Mouse (Mus musculus) heart, adult 9 months (tissue): ENCODE data around the gene Gm21987.
A peak's percentile ranks its signal among the peaks of the same experiment; 100 is the strongest.

Experiments used
- DNase-seq, 2 experiments: peaks; one replicate each; pipeline ENCODE4 v3.0.0; 2022; ENCODE audit warnings: low spot score in 2 of 2

Gm21987 gene

DNA sequence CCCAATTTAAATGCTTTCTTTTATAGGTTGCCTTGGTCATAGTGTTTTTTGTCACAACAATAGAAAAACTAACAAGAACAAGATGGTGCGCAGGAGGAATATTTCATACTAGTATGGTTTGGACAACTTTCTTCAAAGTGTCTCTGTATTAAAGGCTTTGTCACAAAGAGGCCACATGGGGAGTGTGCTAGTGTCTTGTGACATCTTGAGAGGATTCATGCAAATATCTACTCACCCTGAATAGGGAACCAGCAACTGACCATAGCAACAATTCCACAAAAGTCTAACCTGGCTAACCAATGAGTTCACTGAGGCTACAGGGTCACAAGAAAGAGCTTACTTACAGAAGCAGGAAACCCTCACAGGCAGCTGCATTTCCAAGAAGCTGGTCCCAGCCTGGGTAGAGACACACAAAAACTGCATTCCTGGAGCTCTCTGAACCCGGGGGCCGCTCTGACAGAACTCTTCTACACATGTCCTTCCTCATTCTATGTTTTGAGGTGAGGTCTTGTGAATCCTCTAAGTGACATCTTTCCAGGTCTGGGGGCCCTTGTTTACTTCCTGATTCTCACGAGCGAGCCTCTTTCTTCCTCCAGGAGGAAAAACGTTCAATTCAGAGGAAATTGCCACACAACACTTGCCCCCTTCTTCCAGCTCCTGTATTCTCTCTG lies 48.4 kb downstream of the Gm21987 start:
- DNase-seq = no peak

DNA sequence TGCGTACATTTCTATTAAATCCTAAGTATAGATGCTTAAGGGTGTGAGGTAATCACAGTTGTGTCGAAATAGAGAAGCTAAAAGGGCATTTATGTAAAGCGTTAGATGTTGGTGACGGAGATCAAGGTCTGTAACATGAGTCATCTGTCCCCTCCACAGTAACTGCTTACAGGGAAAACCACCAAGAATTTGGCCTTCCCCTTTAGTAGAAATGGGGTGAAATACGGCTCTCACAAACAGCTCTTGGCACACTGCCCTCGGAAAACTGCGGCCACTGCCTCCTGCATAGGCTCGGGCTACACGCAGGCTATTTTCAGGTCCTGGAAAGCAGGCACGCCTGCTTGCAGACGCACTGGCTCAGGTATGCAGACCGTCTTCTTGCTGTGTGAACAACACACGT lies 49.3 kb downstream of the Gm21987 start:
- DNase-seq = peak; percentile 47 to 74

GRCm38 (mm10) chr16:38398266-38398665 lies 51.4 kb downstream of the Gm21987 start:
- DNase-seq = no peak

- no peak for DNase-seq
Measured at GRCm38 (mm10) chr16:38399076-38399475, 52.2 kb downstream of the Gm21987 start.

GRCm38 (mm10) chr16:38399531-38400231 lies 52.8 kb downstream of the Gm21987 start:
- peak; percentile 68 to 71 for DNase-seq

- no peak for DNase-seq
Measured at GRCm38 (mm10) chr16:38400311-38400960, 53.6 kb downstream of the Gm21987 start.

- DNase-seq = no peak
Measured at GRCm38 (mm10) chr16:38401468-38401867, 54.6 kb downstream of the Gm21987 start.

GRCm38 (mm10) chr16:38403639-38404038 lies 56.8 kb downstream of the Gm21987 start:
- DNase-seq = no peak

GRCm38 (mm10) chr16:38406293-38406692 lies 59.5 kb downstream of the Gm21987 start:
- no peak for DNase-seq

DNA sequence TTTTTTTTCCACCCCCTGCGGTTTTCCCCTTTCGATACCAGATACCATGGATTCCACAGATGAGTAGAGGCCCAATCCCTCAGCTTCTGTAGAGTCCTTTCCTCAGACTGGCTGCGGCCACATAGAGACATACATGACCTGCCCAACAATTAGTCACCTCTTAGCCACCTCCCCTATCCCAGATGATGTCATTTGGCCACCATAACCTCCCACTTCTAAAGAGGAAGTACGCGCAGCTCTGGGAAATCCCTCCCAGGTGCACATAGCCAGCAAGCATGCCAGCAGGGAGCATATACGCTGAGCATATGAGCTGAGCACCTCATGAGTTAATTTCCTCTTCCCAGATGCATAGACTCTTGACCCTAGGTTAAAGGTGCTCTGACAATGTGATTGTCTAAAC lies 59.9 kb downstream of the Gm21987 start:
- DNase-seq = no peak

DNA sequence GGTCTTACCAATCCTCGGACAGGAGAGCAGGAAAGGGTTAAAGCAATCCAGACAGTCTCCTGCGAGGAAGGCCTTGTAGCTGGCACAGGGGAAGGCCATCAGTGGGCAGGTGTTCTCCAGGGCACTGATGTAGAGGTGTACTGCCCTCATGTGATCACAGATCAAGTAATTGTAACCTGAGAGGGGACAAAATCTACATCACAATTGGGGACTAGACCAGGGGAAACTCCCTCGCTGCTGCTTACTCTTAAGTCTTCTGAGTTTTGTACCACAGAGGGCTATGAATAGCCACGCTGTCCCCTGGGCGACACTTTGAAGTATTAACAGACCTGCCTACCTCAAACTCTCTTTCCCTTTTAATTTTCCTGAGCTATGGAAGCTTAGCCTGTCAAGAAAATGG lies 60.7 kb downstream of the Gm21987 start:
- no peak for DNase-seq

DNA sequence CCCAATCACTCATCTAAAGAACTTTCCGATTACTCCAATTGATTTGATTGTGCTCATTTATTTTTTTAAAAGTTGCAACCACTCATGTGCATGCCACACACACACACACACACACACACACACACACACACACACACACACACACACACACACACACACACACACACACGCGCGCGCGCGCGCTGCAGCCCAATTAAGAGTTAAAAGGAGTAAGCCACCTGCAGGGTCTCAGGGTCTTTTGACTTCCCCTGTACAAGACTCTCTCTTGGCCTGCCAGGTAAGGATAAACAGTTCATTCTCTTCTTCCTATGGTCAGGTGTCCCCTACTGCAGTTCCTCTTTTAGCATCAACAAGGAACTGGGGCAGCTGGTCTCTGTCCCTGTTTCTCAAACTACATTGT lies 61.6 kb downstream of the Gm21987 start:
- DNase-seq = no peak
